Mouse (Mus musculus): ENCODE measurements around the gene Fhit.
A peak's percentile ranks its signal among the peaks of the same experiment; 100 is the strongest.
"Not testable (repeated sequence)": the region's sequence is repeated elsewhere in the genome, so short reads cannot be mapped to it uniquely, and the experiment has no call there.

The Fhit gene

DNA sequence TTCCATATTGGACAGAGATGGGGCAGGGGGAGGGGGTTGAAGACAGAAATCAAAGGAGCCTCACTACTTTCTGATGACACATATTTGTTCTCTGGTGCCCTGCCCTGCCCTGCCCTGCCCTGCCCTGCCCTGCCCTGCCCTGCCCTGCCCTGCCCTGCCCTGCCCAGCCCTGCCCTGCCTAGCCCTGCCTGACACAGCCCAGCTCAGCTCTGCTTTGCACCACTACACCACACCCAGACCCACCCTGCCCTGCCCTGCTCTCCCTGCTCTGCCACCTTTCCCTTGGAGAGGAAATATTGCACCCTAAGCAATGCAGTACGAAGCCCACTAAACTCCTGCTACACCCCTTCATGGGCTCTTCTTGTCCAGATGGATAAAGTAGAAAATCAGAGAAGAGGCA lies 1171.2 kb downstream of the Fhit start:
- no peak for DNase-seq (ENCODE audit: low read depth, low spot score)

DNA sequence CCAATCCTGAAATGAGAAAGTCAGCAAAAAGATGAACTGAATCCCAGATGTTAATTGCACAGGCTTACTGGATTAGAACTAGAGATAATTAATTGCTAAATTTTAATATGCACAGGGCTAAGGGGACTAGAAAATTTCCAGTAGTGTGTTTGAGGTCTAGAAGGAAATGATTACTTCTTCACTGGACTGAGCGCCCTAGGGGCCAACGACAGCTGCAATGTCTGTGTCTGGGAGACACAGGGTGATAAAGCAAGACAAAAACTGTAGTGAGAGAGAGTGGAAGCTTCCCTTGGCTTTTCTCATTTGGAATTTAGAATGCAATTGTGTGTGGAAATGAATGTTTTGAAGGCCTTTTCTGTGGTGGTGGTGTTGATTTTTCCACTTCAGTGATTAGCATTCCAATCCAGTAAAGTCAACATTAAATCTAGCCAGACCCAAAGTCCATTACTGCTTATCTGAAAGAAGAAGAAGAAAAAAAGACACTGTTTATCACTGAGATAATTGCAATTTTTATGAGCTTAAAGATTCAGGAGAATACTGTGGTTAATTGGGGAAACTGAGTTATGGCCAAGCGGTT lies 1184.8 kb downstream of the Fhit start:
- no peak for DNase-seq (ENCODE audit: low read depth, low spot score)

DNA sequence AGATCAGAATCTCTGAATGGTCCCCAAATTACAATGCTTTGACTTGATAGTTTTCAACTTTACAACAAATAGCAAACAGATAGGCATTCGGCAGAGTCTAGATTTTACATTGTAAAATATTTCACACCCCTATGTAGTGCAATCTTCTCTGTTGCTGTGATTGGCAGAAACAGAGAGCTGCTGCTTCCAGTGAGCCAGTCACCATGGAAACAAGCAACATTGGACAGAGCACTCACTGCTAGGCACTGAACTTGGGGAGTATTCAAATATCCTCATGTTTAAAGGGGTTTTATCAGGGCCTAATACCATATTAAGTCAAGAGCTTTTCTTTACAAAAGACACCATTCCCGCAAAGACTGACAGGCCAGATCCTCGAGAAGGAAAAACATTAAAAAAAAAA lies 1187.4 kb downstream of the Fhit start:
- DNase-seq (ENCODE audit: low read depth, low spot score), result no peak

DNA sequence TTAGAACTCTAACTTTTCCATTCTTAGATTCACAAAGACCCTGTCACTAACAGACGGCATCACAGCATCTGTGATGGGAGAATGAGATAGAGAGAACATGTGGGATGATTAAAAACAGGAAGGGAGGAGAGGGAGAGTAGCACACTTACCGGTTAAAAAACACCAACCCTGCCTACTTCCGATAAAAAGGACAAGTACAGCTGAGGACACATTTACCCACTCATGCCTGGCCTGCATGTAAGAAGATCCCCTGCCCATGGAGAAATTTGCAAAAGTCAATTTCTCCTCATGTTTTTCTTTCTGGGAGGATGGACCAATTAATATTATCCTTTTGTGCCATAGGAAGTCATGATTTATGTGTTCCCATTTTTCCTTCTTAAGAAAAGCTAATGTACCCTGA lies 1198.0 kb downstream of the Fhit start:
- no peak for DNase-seq (ENCODE audit: low read depth, low spot score)

DNA sequence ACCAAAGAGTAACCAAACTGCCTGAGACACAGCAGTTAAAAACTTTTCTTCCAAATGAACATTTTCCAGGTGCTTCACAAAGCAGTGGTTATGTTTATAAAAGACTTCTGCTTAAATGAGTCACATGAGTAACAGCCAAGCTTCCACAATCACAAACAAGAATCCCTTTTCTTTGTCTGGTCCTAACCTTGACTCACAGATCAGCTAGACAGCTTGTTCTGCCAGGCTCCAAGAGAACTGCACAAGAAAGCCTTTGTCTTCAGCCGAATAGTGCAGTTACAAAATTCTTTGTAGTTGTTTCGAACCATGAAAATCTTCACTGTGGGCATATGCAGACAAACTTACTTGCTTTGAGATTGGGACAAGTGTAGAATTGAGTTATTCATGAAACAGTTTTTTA lies 1201.4 kb downstream of the Fhit start:
- DNase-seq (ENCODE audit: low read depth, low spot score), result no peak

DNA sequence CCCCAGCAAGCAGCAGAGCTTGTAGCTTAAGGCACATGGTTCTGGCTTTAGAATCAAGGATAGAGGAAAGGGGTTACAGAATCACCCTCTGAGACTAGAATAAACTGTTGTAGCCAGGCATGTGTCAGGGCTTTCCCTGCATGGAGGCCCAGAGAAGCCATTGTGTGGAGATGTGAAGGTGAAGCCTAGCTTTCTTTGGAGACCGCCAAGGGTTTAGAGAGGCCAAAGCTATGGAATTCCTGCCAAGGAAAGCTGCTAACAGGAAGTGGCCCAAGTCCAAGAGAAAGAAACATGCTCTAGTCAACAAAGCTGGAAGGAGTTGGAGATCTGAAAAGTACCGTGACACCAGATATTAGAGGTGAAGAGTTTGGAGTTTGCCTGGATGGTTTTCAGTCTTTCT lies 1262.3 kb downstream of the Fhit start:
- DNase-seq (ENCODE audit: low read depth, low spot score), result no peak

DNA sequence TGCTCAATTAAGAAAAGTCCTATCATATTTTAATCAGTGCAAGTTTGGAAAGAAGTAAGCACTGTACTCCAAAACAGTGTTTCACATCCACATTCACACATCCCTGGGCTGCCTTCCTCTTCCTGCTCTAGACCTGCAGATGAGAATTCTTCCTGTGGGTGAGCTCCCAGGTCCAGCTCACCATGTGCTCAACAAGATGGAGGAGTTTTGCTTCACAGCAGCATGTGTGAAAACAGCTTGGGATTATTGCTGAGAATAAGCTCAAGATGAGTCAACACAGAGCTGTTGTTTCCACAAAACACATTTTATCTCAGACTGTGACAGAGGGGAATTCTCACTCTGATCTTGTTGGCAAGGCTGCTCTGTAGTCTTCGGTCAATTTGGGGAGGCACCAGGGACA lies 1265.3 kb downstream of the Fhit start:
- peak; percentile 72 for DNase-seq (ENCODE audit: low read depth, low spot score)

DNA sequence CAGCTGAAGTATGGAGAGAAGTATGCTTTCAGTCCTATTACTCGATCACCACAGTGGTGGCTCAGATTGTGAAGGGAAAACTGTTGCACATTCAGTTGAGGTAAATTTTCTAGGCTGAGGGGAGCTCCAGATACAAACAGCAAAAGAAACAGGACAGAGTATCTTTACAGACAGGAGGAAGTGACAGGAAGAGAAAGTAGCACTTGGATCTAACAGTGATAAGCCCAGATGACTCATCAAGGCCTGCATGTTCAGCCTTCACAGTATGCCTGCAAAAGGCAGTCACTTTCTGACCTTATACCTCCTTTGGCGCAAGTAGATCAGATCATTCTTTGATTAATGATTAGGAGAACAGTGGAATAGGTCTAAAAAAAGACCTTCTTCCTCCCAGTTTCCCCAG lies 1309.8 kb downstream of the Fhit start:
- no peak for DNase-seq (ENCODE audit: low read depth, low spot score)

DNA sequence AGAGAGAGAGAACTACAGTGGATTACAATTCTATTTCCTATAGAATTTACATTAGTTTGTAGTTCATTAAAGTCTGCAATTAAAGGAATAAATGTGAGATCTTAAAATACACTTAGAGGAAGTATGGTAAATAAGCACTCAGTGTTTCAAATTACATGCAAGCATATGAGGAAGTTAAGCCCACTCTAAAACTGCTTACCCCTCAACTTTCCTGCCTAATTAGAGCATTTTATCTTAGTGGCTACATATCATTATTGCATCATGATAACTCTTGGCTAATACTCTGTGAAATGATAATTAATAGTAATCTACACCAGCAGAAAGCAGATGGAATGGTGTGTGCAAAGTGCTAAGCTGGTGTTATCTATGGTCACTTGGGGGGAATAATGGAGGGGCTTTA lies 1329.5 kb downstream of the Fhit start:
- no peak for DNase-seq (ENCODE audit: low read depth, low spot score)

DNA sequence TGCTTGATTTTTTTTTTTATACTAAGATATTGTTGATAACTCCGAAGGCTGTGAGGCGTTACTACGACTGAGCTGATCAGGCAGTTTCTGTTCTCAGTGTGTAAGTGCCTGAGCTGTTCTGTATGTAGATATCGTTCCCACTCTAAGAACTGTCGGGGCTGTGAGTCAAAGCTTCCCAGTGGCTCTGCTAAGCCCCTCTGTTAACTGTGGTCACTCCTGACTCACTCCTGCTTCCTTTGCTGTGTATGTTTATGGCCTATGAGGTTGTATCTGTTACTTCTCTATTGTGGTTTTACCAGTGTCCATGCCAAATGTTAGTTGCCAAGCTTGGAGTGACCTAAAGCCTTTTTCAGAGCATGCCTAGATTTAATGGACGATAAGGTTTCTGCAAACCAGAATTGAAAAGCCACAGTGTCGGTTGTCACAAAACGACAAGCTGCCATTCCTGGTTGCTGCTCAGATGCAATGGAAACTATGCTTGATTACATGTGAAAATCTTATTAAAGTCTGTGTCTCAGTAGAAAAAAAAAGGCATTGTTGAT lies 1333.1 kb downstream of the Fhit start:
- DNase-seq (ENCODE audit: low read depth, low spot score), result not testable (repeated sequence)

DNA sequence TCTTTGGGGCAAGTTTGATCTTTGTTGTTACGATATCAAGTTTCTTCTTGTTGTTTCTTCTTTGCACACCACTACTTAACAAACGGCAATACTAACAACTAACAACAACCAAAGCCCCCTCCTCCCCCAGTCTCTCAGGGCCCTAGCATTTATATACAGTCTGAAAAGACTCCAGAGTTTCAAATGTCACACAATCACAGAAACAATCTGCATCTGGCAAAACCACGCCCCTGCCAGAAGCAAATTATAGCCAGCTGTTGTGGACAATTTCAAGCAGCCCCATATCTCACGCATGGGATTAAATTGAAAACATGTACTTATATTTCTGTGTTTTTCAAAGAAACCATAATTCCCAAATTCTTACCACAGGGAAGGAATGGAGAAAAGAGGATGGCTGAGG lies 1345.9 kb downstream of the Fhit start:
- no peak for DNase-seq (ENCODE audit: low read depth, low spot score)

DNA sequence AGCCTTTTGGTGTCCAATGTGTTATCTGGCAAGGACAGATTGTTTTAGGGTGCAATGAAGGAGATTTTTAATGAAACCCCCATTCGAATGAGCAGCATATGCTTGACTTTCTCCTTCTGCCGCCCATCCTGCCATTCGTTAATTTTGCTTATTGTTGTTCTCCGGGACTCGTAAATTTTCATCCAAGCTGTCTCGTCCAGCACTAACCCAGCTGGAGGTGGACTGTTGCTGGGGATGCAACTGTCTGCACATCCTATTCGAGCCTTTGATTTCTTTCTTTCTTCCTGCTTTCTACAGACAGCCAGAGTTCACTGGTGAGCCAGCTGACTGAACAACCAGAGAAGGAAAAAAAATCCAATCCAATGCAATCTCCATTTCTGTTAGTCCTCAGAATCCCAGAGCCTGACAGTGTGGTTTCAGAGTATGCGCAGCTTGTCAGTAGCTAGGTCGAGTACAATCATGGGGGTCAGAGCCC lies 1350.0 kb downstream of the Fhit start:
- DNase-seq (ENCODE audit: low read depth, low spot score), result peak; percentile 8

DNA sequence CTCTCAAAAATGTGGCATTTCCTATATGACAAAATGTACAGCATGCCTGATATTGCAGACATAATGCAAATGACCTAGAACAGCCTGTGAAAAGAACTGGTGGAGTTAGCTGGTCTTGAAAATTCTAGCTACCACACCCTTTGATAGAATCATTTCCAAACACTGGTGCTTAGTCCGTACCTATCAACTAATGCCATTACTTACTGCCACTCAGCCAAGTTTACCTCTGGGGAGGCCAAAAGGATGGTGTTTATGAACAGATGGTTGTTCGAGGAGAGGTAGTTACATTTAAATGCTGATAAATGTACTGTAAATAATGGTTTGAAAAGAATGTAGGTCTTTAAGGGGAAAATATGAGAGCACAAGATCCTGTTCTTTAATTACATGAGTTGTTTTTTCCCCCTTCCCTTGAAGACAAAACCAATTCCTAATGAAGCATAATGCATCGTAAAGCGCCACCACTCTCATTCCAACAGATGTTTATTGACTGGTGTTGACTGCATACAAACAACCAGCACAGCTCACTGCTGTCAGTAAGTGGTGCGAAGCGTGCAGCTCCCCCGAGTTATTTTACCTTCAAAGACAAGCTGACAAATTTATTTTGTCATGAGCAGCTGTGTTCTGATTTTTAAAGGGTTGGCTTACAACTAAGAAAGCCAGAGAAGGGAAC lies 1350.5 kb downstream of the Fhit start:
- peak; percentile 11 for DNase-seq (ENCODE audit: low read depth, low spot score)

DNA sequence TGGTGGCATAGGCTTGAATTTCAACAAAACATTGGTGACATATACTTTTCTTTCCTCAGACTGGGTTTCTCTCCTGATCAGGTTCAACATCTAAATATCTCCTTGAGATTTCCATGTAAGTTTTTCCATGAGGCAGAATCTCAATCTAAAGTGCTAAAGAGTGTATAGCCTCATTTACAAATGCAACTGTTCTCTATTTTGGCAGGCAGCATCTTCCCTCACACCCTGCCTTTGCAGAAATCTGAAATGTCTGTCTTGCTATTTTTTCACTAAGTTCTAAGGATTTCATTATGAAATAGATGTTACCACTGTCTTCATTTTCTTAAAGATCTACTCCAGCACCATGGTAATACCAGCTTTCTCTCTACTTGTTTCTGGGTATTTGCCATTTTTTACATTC lies 1368.4 kb downstream of the Fhit start:
- peak; percentile 62 for DNase-seq (ENCODE audit: low read depth, low spot score)

DNA sequence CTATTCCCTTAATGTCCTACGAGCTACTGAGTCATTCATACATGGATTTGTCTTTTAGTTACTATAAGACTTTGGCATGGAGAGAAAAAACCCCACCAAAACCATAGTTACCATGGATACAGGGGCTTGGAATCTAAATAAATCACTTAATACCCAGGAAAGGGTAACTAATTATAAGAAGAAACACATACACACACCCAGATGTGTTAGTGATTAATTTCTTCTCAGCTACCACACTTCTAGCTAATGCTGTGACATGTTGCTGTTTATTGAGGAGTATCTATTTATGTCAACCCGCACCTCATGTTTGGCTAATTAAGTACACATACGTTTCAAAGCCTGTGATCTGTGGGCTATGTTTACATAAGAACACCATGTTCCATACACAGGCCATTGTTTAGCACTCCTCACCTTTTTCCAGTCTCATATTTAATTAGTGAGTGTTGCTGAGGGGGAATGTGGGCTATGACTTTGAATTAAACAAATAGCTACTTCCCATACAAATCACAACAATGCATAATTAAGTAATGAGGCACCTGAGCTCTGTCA lies 1373.4 kb downstream of the Fhit start:
- no peak for DNase-seq (ENCODE audit: low read depth, low spot score)

DNA sequence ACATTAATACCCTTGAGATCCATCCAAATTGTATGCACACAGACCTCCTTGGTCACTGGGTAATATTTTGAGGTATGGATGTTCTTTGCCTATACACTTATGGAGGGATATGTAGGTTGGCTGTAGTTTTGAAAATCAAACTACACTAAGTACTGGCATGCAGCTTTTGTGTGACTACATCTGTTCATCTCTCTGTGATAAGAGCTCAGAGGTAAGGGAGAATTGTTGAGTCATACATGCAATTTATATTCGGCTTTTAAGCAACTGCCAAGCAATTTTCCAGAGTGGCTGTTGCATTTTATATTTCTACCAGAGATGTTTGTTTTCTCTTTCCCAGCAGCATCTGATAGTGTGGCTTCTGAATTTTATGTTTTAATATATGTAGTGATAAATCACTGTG lies 1374.4 kb downstream of the Fhit start:
- peak; percentile 36 for DNase-seq (ENCODE audit: low read depth, low spot score)

DNA sequence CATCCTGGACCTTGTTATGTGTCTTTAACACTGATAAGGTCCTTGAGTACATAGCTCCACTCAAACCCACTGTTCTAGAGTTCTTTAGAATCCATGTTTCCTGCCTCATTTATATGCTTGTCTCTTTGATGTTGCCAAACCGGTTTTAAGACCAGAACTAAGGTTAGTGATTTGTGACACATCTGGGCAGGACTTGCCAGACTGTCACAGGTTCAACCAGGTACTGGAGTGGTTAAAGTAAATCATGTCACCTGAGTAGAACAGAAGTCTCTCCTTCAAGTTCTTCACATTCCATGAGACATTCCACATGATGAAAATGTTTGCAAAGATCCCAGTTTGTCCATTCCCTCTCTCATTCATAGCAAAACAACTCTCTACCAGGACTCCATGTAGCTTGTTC lies 1376.0 kb downstream of the Fhit start:
- no peak for DNase-seq (ENCODE audit: low read depth, low spot score)

DNA sequence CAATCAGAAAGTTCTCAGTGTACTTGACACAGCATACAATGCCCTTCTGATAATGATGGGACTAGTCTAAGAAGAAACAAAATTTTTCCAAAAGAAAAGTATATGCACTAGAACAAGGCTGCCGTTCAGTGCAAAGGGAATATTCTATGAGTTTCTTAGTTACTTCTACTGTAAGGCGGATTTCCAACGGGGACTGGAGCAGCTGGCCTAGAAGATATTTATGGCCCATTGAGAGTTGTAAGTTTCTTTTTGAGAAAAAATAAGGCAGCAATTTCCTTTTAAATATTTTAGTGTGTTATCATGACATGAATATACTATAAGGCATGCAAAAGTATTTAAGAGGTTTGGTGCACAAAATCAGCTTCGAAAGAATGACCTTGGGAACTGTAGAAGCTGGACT lies 1410.5 kb downstream of the Fhit start:
- no peak for DNase-seq (ENCODE audit: low read depth, low spot score)

DNA sequence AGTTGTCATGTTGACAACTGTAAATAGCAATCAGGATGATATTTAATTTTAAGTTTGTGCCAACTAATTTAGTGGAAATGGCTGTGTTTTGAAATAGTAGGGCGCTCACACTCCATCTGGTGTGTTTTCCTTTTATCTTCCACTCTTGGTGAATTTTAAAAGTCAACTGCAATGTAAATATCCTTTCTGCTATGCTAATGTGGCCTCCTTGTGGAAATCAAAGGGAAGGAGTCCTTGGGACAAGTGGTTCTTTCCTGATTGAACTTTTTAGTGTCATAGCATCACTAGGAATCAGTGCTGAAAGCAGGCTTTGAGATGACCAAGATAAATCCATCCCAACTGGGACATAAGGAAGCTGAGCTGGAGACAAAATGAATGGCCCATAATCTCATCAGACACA lies 1413.1 kb downstream of the Fhit start:
- peak; percentile 43 for DNase-seq (ENCODE audit: low read depth, low spot score)

DNA sequence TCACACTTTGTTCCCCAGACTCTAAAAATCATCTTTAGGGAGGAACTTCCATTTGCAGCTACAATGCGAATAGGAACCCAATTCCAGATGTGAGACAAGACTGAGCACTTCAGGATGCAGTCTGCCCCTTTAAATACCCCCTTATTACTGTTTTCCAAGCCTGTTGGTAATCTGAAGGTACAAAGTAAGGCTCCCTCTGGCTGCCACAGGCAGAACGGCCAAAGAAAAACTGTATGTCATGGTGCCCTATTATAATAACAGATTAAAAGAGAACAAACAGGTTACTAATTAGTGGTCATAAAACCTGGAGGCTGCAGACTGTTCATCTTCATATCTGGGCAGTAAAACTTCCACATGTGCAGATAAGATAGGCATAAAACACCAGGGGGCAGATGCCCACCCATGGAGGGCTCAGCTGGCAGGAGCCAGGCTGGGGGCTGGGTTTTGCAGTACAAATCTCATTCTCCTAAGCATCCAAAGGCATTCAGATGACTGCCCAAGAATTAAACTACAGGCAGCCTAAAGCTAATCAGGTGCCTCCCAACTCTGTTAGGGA lies 1439.8 kb downstream of the Fhit start:
- DNase-seq (ENCODE audit: low read depth, low spot score), result no peak

DNA sequence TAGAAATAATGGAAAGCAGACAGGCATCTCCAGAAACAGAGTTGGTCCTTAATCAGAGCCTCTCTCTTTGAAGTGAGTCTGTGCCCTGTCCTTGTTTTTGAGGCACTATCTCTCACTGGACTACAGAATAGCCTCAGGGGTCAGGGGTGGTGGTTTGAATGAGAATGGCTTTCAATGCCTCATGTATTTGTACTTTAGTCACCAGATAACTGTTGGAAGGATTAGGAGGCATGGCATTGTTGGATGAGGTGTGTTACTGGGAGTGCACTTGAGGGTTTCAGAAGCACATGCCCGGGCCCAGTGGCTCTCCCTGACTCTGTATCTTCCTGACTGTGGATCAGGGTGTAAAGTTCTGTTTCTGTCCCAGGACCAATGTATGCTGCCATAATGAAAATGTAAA lies 1463.2 kb downstream of the Fhit start:
- DNase-seq (ENCODE audit: low read depth, low spot score), result no peak

DNA sequence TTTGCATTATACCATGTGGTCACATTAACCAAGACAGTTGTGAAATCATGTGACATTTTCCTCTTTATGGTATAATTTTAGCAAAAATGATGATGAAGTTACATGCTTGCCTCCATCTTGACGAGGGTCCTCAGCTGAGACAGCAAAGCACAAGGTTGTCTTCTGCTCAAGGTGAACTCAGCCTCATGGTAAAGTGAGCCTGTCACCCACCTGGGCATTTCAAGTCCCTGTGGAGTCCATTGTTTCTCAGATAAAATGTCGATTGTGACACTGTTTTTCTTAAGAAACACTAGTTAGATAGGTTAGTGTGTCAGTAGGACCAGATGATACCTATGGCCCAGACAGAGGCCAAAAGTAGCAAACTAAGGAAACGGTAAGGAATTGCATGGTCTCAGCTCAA lies 1464.7 kb downstream of the Fhit start:
- DNase-seq (ENCODE audit: low read depth, low spot score), result no peak

DNA sequence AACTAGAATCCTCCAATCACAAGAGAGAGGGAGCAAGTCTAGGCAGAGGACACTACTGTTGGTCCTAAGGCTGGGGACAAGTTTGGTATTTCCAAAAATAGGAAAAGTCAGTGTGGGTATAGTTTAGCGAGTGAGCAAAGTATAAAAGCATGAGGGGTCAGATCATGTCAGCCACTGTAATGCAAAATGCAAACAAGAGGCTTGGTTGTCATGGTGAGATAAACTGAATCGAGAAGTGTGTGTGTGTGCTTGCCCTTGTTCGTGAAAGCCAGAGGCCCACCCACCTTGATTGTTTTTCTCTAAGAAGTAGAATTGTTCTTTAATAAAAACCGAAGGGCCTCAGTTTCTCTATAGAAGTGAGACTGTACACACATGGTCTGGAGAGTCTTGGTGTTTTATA lies 1465.8 kb downstream of the Fhit start:
- no peak for DNase-seq (ENCODE audit: low read depth, low spot score)
